Mouse (Mus musculus): ENCODE measurements around the gene Myh11. TPM values are rescaled to one million over a fixed set of nuclear protein-coding genes. Genes with fewer than 3 reads are reported as not detected.

The Myh11 gene
- polyA plus RNA-seq, 1 experiment from 2014 or later = 0.12 TPM

GRCm38 (mm10) chr16:14166490-14166889 is 124.7 kb downstream of the Myh11 start:
- Histone ChIP-seq H3K9ac (ENCODE audit: low read length) (no peak overlapping the region), H3K27ac (ENCODE audit: low read depth, low read length) (no peak overlapping the region), H3K4me2 (ENCODE audit: low read depth, low read length, severe bottlenecking) (no peak overlapping the region), H3K4me1 (replicated peaks; ENCODE audit: control insufficient read depth, insufficient read depth, low read length) (0 out of 2 replicates have a peak, but pooled peaks cover 9% of the 10 kb centered on the region), H3K36me3 (ENCODE audit: control insufficient read depth, insufficient read depth, low read length) (peaks cover 5% of the 10 kb centered on the region; the same call in 1 of the 2 replicates), H3K4me3 (ENCODE audit: low read depth, low read length) (no peak overlapping the region), H3K27me3 (ENCODE audit: control insufficient read depth, insufficient read depth, low read length) (no peaks in the 10 kb centered on the region), H3K9me3 (ENCODE audit: control insufficient read depth, low read length) (no peaks in the 10 kb centered on the region)
- ATAC-seq (replicated peaks; ENCODE audit: low FRiP score) (no peak), DNase-seq (ENCODE audit: low spot score) (no peak)
- 89% methylated on average over 4 of the region's 4 CpGs for WGBS

- DNase-seq (ENCODE audit: low spot score) (no peak), ATAC-seq (replicated peaks; ENCODE audit: low FRiP score) (no peak)
- peak overlapping the region; percentile 69 for H3K27ac ChIP-seq (ENCODE audit: low read depth, low read length)
- 2% methylated on average over 10 of the region's 10 CpGs for WGBS
- H3K9me3 ChIP-seq (ENCODE audit: control insufficient read depth, low read length) = no peaks in the 10 kb centered on the region
- no peaks in the 10 kb centered on the region for H3K36me3 ChIP-seq (ENCODE audit: control insufficient read depth, insufficient read depth, low read length)
- H3K27me3 ChIP-seq (ENCODE audit: control insufficient read depth, insufficient read depth, low read length) = no peaks in the 10 kb centered on the region
- 0 out of 2 replicates have a peak, but pooled peaks cover 9% of the 10 kb centered on the region for H3K4me1 ChIP-seq (replicated peaks; ENCODE audit: control insufficient read depth, insufficient read depth, low read length)
- H3K9ac ChIP-seq (ENCODE audit: low read length) = peak overlapping the region; percentile 90
- peak overlapping the region; percentile 61 for H3K4me3 ChIP-seq (ENCODE audit: low read depth, low read length)
- peak overlapping the region; percentile 67 for H3K4me2 ChIP-seq (ENCODE audit: low read depth, low read length, severe bottlenecking)
Observed at GRCm38 (mm10) chr16:14163731-14164130, 127.4 kb downstream of the Myh11 start.

- peak; percentile 91 for ATAC-seq (replicated peaks; ENCODE audit: low FRiP score)
- peak within 1 kb of the TSS; percentile 83 for H3K27ac ChIP-seq (ENCODE audit: low read depth, low read length)
Observed at GRCm38 (mm10) chr16:14162988-14163416, 128.2 kb downstream of the Myh11 start, which contains the start of the genes Nde1 and Marf1. TSS of gene Nde1 (plus strand) at chr16:14163275. TSS of gene Marf1 (minus strand) at chr16:14163351.

GRCm38 (mm10) chr16:14160941-14161340 is 130.2 kb downstream of the Myh11 start:
- Histone ChIP-seq H3K36me3 (ENCODE audit: control insufficient read depth, insufficient read depth, low read length) (no peaks in the 10 kb centered on the region), H3K9ac (ENCODE audit: low read length) (no peak overlapping the region)
- WGBS = 80% methylated on average over 1 of the region's 1 CpGs

More at GRCm38 (mm10) chr16:14162988-14163416, 128.2 kb downstream of the Myh11 start, which contains the start of the genes Nde1 and Marf1:
- Histone ChIP-seq H3K4me3 (ENCODE audit: low read depth, low read length) (peak within 1 kb of the TSS; percentile 61), H3K9me3 (ENCODE audit: control insufficient read depth, low read length) (no peaks in the 10 kb centered on the region), H3K27me3 (ENCODE audit: control insufficient read depth, insufficient read depth, low read length) (no peaks in the 10 kb centered on the region), H3K4me2 (ENCODE audit: low read depth, low read length, severe bottlenecking) (peak within 1 kb of the TSS; percentile 67), H3K4me1 (replicated peaks; ENCODE audit: control insufficient read depth, insufficient read depth, low read length) (peaks cover 12% of the 10 kb centered on the region; the same call in 1 of the 2 replicates), H3K9ac (ENCODE audit: low read length) (peak within 1 kb of the TSS; percentile 90), H3K36me3 (ENCODE audit: control insufficient read depth, insufficient read depth, low read length) (no peaks in the 10 kb centered on the region)
- under 1% methylated on average over 34 of the region's 43 CpGs for WGBS
- peak; percentile 95 for DNase-seq (ENCODE audit: low spot score)

GRCm38 (mm10) chr16:14159746-14160131 is 131.4 kb downstream of the Myh11 start:
- ATAC-seq (replicated peaks; ENCODE audit: low FRiP score) = peak; percentile 1; the same call in 1 of the 2 replicates
- peak overlapping the region; percentile 71 for H3K4me3 ChIP-seq (ENCODE audit: low read depth, low read length)
- H3K27ac ChIP-seq (ENCODE audit: low read depth, low read length) = peak overlapping the region; percentile 95
- DNase-seq (ENCODE audit: low spot score) = peak; percentile 75
- H3K4me2 ChIP-seq (ENCODE audit: low read depth, low read length, severe bottlenecking) = peak overlapping the region; percentile 66
- no peaks in the 10 kb centered on the region for H3K27me3 ChIP-seq (ENCODE audit: control insufficient read depth, insufficient read depth, low read length)
- H3K36me3 ChIP-seq (ENCODE audit: control insufficient read depth, insufficient read depth, low read length) = no peaks in the 10 kb centered on the region
- H3K9ac ChIP-seq (ENCODE audit: low read length) = peak overlapping the region; percentile 72
- WGBS = under 1% methylated on average over 10 of the region's 10 CpGs
- no peaks in the 10 kb centered on the region for H3K9me3 ChIP-seq (ENCODE audit: control insufficient read depth, low read length)
- peaks cover 7% of the 10 kb centered on the region; the same call in 1 of the 2 replicates for H3K4me1 ChIP-seq (replicated peaks; ENCODE audit: control insufficient read depth, insufficient read depth, low read length)

More at GRCm38 (mm10) chr16:14160941-14161340, 130.2 kb downstream of the Myh11 start:
- no peak for ATAC-seq (replicated peaks; ENCODE audit: low FRiP score)
- Histone ChIP-seq H3K4me2 (ENCODE audit: low read depth, low read length, severe bottlenecking) (no peak overlapping the region), H3K9me3 (ENCODE audit: control insufficient read depth, low read length) (no peaks in the 10 kb centered on the region), H3K27ac (ENCODE audit: low read depth, low read length) (no peak overlapping the region), H3K27me3 (ENCODE audit: control insufficient read depth, insufficient read depth, low read length) (no peaks in the 10 kb centered on the region), H3K4me3 (ENCODE audit: low read depth, low read length) (no peak overlapping the region), H3K4me1 (replicated peaks; ENCODE audit: control insufficient read depth, insufficient read depth, low read length) (peaks cover 12% of the 10 kb centered on the region; the same call in 1 of the 2 replicates)
- DNase-seq (ENCODE audit: low spot score) = no peak

- under 1% methylated on average over 56 of the region's 58 CpGs for WGBS
- H3K36me3 ChIP-seq (ENCODE audit: control insufficient read depth, insufficient read depth, low read length) = no peaks in the 10 kb centered on the region
- H3K4me2 ChIP-seq (ENCODE audit: low read depth, low read length, severe bottlenecking) = peak overlapping the region; percentile 75
- no peaks in the 10 kb centered on the region for H3K27me3 ChIP-seq (ENCODE audit: control insufficient read depth, insufficient read depth, low read length)
- no peaks in the 10 kb centered on the region for H3K9me3 ChIP-seq (ENCODE audit: control insufficient read depth, low read length)
- DNase-seq (ENCODE audit: low spot score) (peak; percentile 100), ATAC-seq (replicated peaks; ENCODE audit: low FRiP score) (peak; percentile 94)
- H3K27ac ChIP-seq (ENCODE audit: low read depth, low read length) = peak overlapping the region; percentile 95
- peak overlapping the region; percentile 71 for H3K4me3 ChIP-seq (ENCODE audit: low read depth, low read length)
- peaks cover 3% of the 10 kb centered on the region; the same call in 1 of the 2 replicates for H3K4me1 ChIP-seq (replicated peaks; ENCODE audit: control insufficient read depth, insufficient read depth, low read length)
- H3K9ac ChIP-seq (ENCODE audit: low read length) = peak overlapping the region; percentile 72
Observed at GRCm38 (mm10) chr16:14158936-14159745, 132.0 kb downstream of the Myh11 start.

- H3K4me2 ChIP-seq (ENCODE audit: low read depth, low read length, severe bottlenecking) = peak overlapping the region; percentile 75
- peak overlapping the region; percentile 71 for H3K4me3 ChIP-seq (ENCODE audit: low read depth, low read length)
- no peaks in the 10 kb centered on the region for H3K27me3 ChIP-seq (ENCODE audit: control insufficient read depth, insufficient read depth, low read length)
- H3K4me1 ChIP-seq (replicated peaks; ENCODE audit: control insufficient read depth, insufficient read depth, low read length) = peaks cover 2% of the 10 kb centered on the region; the same call in 1 of the 2 replicates
- H3K9me3 ChIP-seq (ENCODE audit: control insufficient read depth, low read length) = no peaks in the 10 kb centered on the region
- WGBS = 11% methylated on average over 7 of the region's 7 CpGs
- DNase-seq (ENCODE audit: low spot score) (no peak), ATAC-seq (replicated peaks; ENCODE audit: low FRiP score) (no peak)
- H3K27ac ChIP-seq (ENCODE audit: low read depth, low read length) = 0 out of 2 replicates have a peak overlapping the region, but pooled peaks have one; percentile 25
- no peaks in the 10 kb centered on the region; the same call in 1 of the 2 replicates for H3K36me3 ChIP-seq (ENCODE audit: control insufficient read depth, insufficient read depth, low read length)
- H3K9ac ChIP-seq (ENCODE audit: low read length) = peak overlapping the region; percentile 72
Observed at GRCm38 (mm10) chr16:14158536-14158935, 132.6 kb downstream of the Myh11 start.

GRCm38 (mm10) chr16:14156312-14156711 is 134.9 kb downstream of the Myh11 start:
- no peak overlapping the region for H3K4me3 ChIP-seq (ENCODE audit: low read depth, low read length)
- no peak overlapping the region for H3K9ac ChIP-seq (ENCODE audit: low read length)
- H3K27ac ChIP-seq (ENCODE audit: low read depth, low read length) = no peak overlapping the region
- H3K9me3 ChIP-seq (ENCODE audit: control insufficient read depth, low read length) = no peaks in the 10 kb centered on the region
- 96% methylated on average over 5 of the region's 6 CpGs for WGBS
- no peak overlapping the region for H3K4me2 ChIP-seq (ENCODE audit: low read depth, low read length, severe bottlenecking)
- peaks cover 2% of the 10 kb centered on the region; the same call in 1 of the 2 replicates for H3K4me1 ChIP-seq (replicated peaks; ENCODE audit: control insufficient read depth, insufficient read depth, low read length)
- DNase-seq (ENCODE audit: low spot score) (no peak), ATAC-seq (replicated peaks; ENCODE audit: low FRiP score) (no peak)
- no peaks in the 10 kb centered on the region for H3K27me3 ChIP-seq (ENCODE audit: control insufficient read depth, insufficient read depth, low read length)
- peaks cover 8% of the 10 kb centered on the region for H3K36me3 ChIP-seq (ENCODE audit: control insufficient read depth, insufficient read depth, low read length)
